Mouse (Mus musculus): ENCODE data around the gene Prdm2. TPM values are rescaled to one million over a fixed set of nuclear protein-coding genes. Genes with fewer than 3 reads are reported as not detected.

Gene Prdm2
- polyA plus RNA-seq, 1 experiment from 2014 or later: 3.3 TPM

DNA sequence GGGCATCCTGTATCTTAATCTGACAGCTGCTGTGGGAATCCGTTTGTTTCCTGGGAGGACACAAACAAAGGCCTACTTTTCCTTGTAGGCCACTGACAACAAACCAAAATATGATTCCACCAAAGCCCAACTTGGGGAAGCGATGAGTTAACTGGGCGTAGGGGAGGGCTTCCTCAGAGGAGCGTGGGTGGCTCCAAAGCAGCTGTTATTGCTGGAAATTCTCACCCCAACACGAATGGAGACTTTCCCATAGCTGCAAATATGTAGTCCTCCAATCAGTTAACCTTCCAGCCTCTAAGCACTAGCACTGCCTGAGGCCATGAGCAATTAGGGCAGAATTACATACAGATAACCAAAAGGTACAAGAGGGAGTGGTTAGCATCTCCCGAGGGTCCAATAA, 112.6 kb downstream of the Prdm2 start:
- no peak overlapping the region for H3K27ac ChIP-seq (ENCODE audit: low read length)
- H3K4me2 ChIP-seq (ENCODE audit: low read depth, low read length): no peak overlapping the region
- no peaks in the 10 kb centered on the region for H3K27me3 ChIP-seq (ENCODE audit: control insufficient read depth, insufficient read depth, low read depth, low read length)
- no peak overlapping the region for H3K9ac ChIP-seq (ENCODE audit: low read depth, low read length)
- no peaks in the 10 kb centered on the region for H3K4me1 ChIP-seq (ENCODE audit: control insufficient read depth, low read depth, low read length)
- 43% methylated on average over 6 of the region's 6 CpGs for WGBS (ENCODE audit: insufficient replicate concordance)
- no peak for ATAC-seq (ENCODE audit: low read depth)
- no peaks in the 10 kb centered on the region for H3K9me3 ChIP-seq (replicated peaks; ENCODE audit: control insufficient read depth, low read length)
- no peaks in the 10 kb centered on the region for H3K36me3 ChIP-seq (ENCODE audit: control insufficient read depth, insufficient read depth)
- no peak overlapping the region for H3K4me3 ChIP-seq (ENCODE audit: low read depth, low read length)

DNA sequence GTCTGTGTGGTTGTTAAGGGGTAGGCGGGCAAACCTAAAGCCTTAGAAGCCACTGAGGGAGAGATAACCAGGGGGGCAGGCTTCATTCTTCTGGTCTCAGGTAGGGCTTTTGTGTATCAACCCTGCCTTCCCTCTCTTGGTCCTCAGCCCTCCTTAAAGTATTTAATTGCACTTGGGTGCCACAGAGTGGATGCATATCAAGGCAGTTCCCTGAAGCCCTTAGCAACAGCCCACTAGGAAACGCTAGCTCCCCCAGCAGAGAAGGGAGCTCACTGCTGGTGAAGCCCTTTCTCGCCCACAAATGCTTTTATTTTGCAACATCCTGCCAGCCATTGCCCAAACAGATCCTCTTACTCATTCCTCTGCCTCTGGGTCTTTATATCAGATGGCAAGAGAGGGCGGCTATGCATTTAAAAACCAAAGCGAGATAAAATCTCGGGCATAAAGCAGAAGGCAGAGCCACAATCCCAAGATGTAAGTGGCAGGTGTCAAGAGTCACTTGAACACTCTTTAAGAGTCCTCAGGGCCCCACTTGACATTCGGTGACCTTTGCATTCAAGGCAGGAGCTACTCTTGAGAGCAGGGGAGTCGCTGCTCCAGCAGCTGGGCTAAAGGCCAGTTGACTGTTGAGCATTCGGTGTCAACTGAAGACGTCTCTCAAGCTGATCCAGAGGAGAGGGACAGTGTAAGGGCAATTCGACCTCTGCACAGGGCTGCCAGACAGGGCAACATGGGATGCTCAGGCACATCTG, 113.3 kb downstream of the Prdm2 start:
- Histone ChIP-seq H3K27me3 (ENCODE audit: control insufficient read depth, insufficient read depth, low read depth, low read length) (no peaks in the 10 kb centered on the region), H3K9ac (ENCODE audit: low read depth, low read length) (no peak overlapping the region), H3K27ac (ENCODE audit: low read length) (no peak overlapping the region), H3K4me3 (ENCODE audit: low read depth, low read length) (no peak overlapping the region), H3K4me2 (ENCODE audit: low read depth, low read length) (no peak overlapping the region), H3K9me3 (replicated peaks; ENCODE audit: control insufficient read depth, low read length) (no peaks in the 10 kb centered on the region), H3K36me3 (ENCODE audit: control insufficient read depth, insufficient read depth) (no peaks in the 10 kb centered on the region), H3K4me1 (ENCODE audit: control insufficient read depth, low read depth, low read length) (no peaks in the 10 kb centered on the region)
- no peak for ATAC-seq (ENCODE audit: low read depth)
- WGBS (ENCODE audit: insufficient replicate concordance): 31% methylated on average over 11 of the region's 11 CpGs

DNA sequence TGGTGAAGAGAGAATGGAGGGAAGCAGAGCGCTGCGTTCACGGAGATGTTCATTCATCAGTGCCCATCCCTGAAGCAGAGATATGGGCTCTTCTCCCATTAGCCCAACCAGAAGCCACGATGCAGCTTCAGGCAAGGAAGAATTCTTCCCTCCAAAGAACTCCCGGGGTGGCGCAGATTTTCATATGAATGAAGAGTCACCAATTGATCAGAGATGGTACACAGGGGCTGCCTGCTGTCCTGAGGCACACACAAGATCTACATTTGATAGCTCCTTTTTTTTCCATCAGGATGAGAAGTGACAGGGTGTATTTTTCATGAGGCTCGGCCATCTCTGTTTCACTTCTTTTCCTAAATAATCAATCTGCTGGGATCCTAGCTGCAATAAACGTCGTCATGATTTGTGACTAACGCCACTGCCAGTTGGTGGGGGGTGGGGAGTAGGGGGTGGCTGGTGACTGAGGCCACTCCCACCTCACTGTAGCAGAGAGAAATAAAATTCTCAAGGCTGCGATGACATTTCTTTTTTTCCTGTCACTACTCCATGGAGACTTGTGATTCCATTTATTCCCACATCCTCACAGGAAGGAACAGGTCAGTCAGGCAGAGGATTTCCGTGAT, 120.6 kb downstream of the Prdm2 start:
- Histone ChIP-seq H3K36me3 (ENCODE audit: control insufficient read depth, insufficient read depth) (no peaks in the 10 kb centered on the region), H3K4me3 (ENCODE audit: low read depth, low read length) (no peak overlapping the region), H3K9ac (ENCODE audit: low read depth, low read length) (no peak overlapping the region), H3K27me3 (ENCODE audit: control insufficient read depth, insufficient read depth, low read depth, low read length) (no peaks in the 10 kb centered on the region), H3K9me3 (replicated peaks; ENCODE audit: control insufficient read depth, low read length) (no peaks in the 10 kb centered on the region), H3K4me2 (ENCODE audit: low read depth, low read length) (no peak overlapping the region), H3K4me1 (ENCODE audit: control insufficient read depth, low read depth, low read length) (no peaks in the 10 kb centered on the region), H3K27ac (ENCODE audit: low read length) (no peak overlapping the region)
- no peak for ATAC-seq (ENCODE audit: low read depth)
- WGBS (ENCODE audit: insufficient replicate concordance): 36% methylated on average over 12 of the region's 12 CpGs

DNA sequence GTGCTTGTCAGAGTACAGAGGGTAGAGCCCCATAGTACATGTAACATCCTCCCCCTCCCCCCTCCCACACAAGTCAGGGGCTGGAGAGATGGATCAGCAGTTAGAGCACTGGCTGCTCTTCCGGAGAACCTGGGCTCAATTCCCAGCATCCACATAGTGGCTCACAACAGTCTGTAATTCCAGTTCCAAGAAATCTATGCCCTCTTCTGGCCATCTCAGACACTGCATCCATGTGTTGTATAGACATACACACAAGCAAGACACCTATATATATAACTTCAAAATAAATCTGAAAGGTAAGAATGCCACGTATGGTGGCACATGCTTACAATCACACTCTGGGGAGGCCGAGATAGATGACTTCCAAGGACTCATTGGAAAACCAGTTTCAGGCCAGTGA, 122.2 kb downstream of the Prdm2 start:
- no peaks in the 10 kb centered on the region for H3K4me1 ChIP-seq (ENCODE audit: control insufficient read depth, low read depth, low read length)
- no peaks in the 10 kb centered on the region for H3K36me3 ChIP-seq (ENCODE audit: control insufficient read depth, insufficient read depth)
- H3K4me3 ChIP-seq (ENCODE audit: low read depth, low read length): no peak overlapping the region
- H3K9ac ChIP-seq (ENCODE audit: low read depth, low read length): no peak overlapping the region
- no peak overlapping the region for H3K27ac ChIP-seq (ENCODE audit: low read length)
- ATAC-seq (ENCODE audit: low read depth): no peak
- 71% methylated on average over 3 of the region's 3 CpGs for WGBS (ENCODE audit: insufficient replicate concordance)
- no peaks in the 10 kb centered on the region for H3K9me3 ChIP-seq (replicated peaks; ENCODE audit: control insufficient read depth, low read length)
- H3K27me3 ChIP-seq (ENCODE audit: control insufficient read depth, insufficient read depth, low read depth, low read length): no peaks in the 10 kb centered on the region
- no peak overlapping the region for H3K4me2 ChIP-seq (ENCODE audit: low read depth, low read length)

DNA sequence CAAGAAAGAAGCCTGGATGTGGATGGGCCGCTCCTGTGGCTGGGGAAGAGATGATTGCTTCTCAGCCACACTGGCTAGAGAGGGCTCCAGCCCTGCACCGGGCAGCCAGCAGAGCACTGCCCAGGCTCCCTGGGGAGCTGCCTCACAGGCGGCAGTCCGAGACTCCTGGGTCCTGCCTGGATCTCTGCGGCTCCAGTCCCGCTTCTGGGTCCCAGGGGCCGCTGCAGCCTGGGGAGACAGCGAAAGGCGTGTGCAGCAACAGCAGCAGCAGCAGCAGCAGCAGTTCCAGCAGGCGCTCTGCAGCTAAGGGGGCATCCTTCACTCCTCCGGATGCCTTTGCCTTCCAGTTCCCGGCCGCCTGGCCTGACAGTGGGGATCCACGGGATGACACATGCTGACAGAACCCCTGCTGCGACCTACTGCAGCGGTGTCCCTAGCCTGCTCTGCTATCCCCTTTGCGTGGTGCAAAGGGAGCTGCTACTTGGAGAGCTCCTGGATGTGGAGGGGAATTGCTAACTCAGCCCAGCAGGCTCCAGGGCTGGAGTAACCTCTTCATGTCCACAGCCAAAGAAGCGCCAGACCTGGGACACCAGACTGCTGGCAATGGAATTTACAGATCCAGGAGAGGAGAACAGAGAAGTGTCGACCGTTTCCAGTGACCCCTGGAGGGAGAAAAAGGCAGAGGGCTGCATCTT, 138.6 kb downstream of the Prdm2 start:
- no peaks in the 10 kb centered on the region for H3K9me3 ChIP-seq (replicated peaks; ENCODE audit: control insufficient read depth, low read length)
- H3K36me3 ChIP-seq (ENCODE audit: control insufficient read depth, insufficient read depth): no peaks in the 10 kb centered on the region
- no peaks in the 10 kb centered on the region; the same call in 1 of the 2 replicates for H3K27me3 ChIP-seq (ENCODE audit: control insufficient read depth, insufficient read depth, low read depth, low read length)
- 6% methylated on average over 20 of the region's 20 CpGs for WGBS (ENCODE audit: insufficient replicate concordance)
- no peak overlapping the region for H3K4me2 ChIP-seq (ENCODE audit: low read depth, low read length)
- H3K9ac ChIP-seq (ENCODE audit: low read depth, low read length): no peak overlapping the region
- no peaks in the 10 kb centered on the region for H3K4me1 ChIP-seq (ENCODE audit: control insufficient read depth, low read depth, low read length)
- no peak for ATAC-seq (ENCODE audit: low read depth)
- no peak overlapping the region for H3K27ac ChIP-seq (ENCODE audit: low read length)
- H3K4me3 ChIP-seq (ENCODE audit: low read depth, low read length): no peak overlapping the region

DNA sequence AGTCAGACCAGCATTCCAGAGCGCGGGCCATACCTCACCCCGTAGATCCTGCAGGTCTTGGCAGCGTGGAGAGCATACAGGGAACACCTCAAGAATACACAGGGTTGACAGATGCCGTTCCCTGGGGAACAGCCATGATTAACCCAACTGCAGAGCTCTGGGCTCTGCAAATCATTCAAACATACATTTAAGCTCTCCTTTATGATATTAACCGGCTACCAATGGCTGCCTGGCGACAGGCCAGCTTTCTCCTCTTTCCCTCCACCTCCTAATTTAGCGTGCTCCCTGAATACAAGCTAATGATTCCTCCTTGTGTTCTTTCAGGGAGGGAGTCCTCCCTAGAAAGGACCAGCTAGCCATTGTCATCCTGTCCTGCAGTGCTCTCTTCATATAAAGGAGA, 141.0 kb downstream of the Prdm2 start:
- Histone ChIP-seq H3K4me3 (ENCODE audit: low read depth, low read length) (no peak overlapping the region), H3K36me3 (ENCODE audit: control insufficient read depth, insufficient read depth) (no peaks in the 10 kb centered on the region), H3K9me3 (replicated peaks; ENCODE audit: control insufficient read depth, low read length) (no peaks in the 10 kb centered on the region), H3K4me1 (ENCODE audit: control insufficient read depth, low read depth, low read length) (no peaks in the 10 kb centered on the region), H3K27me3 (ENCODE audit: control insufficient read depth, insufficient read depth, low read depth, low read length) (no peaks in the 10 kb centered on the region; the same call in 1 of the 2 replicates), H3K27ac (ENCODE audit: low read length) (no peak overlapping the region), H3K4me2 (ENCODE audit: low read depth, low read length) (no peak overlapping the region), H3K9ac (ENCODE audit: low read depth, low read length) (no peak overlapping the region)
- WGBS (ENCODE audit: insufficient replicate concordance): 59% methylated on average over 8 of the region's 8 CpGs
- no peak for ATAC-seq (ENCODE audit: low read depth)

DNA sequence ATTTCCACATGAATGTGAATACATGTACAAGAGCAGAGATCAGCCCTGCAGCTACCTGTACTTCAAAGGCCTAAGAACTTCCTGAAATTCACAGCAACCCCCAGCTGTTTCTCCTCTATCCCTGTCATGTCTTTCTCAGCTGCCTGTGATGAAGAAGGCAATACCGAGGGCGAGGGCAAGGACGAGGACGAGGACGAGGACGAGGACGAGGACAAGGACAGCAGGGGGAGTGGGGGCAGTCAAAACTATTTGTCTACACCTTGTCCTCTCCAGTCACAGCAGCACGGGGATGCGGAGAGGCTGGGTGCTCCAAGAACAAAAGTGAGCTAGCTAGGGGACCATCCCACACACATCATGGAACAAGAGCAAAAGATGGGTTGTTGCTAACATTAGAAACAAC, 145.8 kb downstream of the Prdm2 start:
- no peaks in the 10 kb centered on the region for H3K9me3 ChIP-seq (replicated peaks; ENCODE audit: control insufficient read depth, low read length)
- H3K27me3 ChIP-seq (ENCODE audit: control insufficient read depth, insufficient read depth, low read depth, low read length): no peaks in the 10 kb centered on the region
- H3K4me2 ChIP-seq (ENCODE audit: low read depth, low read length): no peak overlapping the region
- H3K4me1 ChIP-seq (ENCODE audit: control insufficient read depth, low read depth, low read length): no peaks in the 10 kb centered on the region
- H3K27ac ChIP-seq (ENCODE audit: low read length): no peak overlapping the region
- no peak for ATAC-seq (ENCODE audit: low read depth)
- H3K9ac ChIP-seq (ENCODE audit: low read depth, low read length): no peak overlapping the region
- no peak overlapping the region for H3K4me3 ChIP-seq (ENCODE audit: low read depth, low read length)
- WGBS (ENCODE audit: insufficient replicate concordance): 71% methylated on average over 9 of the region's 9 CpGs
- H3K36me3 ChIP-seq (ENCODE audit: control insufficient read depth, insufficient read depth): no peaks in the 10 kb centered on the region

DNA sequence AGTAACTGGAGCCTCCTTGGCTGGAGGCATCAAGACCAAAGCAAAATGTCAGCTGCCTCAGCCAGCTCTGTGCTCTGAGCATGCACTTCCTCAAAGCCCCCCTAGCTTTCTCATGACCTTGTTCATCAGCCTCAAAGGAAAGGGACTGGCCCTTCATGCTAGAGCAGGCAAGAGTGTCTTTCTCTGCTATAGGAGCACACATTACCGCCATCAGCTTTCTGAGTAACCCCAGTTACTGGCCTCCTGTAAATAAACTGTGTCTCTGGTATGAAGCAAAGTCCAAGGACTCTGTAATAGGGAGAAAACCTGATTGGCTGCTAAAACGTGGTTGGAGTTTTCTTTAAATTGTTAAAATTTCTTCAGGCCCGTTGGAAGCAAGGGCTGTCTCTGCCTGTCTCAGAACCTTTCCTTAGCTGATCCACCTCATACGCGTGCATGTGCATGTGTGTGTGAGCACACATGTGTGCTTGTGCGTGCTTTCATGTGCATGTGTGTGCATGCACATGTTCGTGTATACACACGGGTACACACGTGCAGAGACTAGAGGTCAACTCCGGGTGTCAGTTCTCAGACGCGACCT, 153.9 kb downstream of the Prdm2 start:
- H3K27me3 ChIP-seq (ENCODE audit: control insufficient read depth, insufficient read depth, low read depth, low read length): no peaks in the 10 kb centered on the region
- H3K4me2 ChIP-seq (ENCODE audit: low read depth, low read length): no peak overlapping the region
- 70% methylated on average over 12 of the region's 12 CpGs for WGBS (ENCODE audit: insufficient replicate concordance)
- no peaks in the 10 kb centered on the region for H3K4me1 ChIP-seq (ENCODE audit: control insufficient read depth, low read depth, low read length)
- H3K27ac ChIP-seq (ENCODE audit: low read length): no peak overlapping the region
- H3K36me3 ChIP-seq (ENCODE audit: control insufficient read depth, insufficient read depth): no peaks in the 10 kb centered on the region
- H3K4me3 ChIP-seq (ENCODE audit: low read depth, low read length): no peak overlapping the region
- no peak overlapping the region for H3K9ac ChIP-seq (ENCODE audit: low read depth, low read length)
- ATAC-seq (ENCODE audit: low read depth): peak; percentile 58; the same call in 1 of the 2 replicates
- H3K9me3 ChIP-seq (replicated peaks; ENCODE audit: control insufficient read depth, low read length): no peaks in the 10 kb centered on the region

Measured in liver, embryonic 16.5 days (tissue).